Comparison of ENCODE assay signal across 8 mouse cellular contexts in the genomic region with DNA sequence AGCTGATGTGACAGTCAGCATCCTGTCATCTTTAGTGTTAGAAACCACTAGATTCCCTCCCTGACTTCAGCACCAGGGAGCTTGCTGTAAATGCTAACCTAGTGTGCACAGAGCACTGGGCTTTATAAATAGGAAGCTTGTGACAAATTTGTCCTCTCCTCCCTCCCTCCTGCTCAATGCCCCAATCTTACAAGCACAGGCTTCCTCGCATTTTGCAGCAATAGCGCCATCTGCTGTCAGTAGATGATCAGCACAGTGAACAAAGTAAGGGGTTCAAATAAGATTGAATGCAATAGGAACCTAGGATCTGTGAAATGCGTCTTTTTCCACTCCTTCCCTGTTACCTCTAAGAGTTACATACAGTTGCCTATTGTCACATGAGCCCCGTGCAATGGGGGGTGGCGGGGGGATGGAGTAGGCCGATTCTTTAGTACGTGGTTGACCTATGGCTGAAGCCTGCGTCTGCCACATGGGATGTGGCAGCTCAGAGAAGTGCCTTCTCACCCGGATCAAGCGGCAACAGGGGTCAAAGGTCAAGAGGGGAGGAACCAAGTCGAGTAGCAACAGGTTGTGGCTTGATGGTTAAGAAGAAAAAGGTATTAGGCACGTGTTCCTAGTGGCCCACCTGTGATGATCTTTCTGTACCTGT. TPM values are rescaled to one million over a fixed set of nuclear protein-coding genes. Genes with fewer than 3 reads are reported as not detected.
A peak's percentile ranks its signal among the peaks of the same experiment; 100 is the strongest.
DNase-seq lines count a peak whose midpoint lies in the region; ATAC-seq lines count a peak whose summit lies in the region.

No protein-coding gene starts in this region.

- no peak overlapping the region for H3K4me2 ChIP-seq in limb, embryonic 13.5 days (replicated peaks)

- ATAC-seq in activated CD4-positive, CD25-positive, alpha-beta regulatory T cell, adult 4 months = peak; percentile 57
- ATAC-seq in limb, embryonic 13.5 days (ENCODE audit: low FRiP score, low read depth) = peak; percentile 41; the same call in 1 of the 2 replicates
- peak; percentile 69 for ATAC-seq in monocyte, adult 5-6 weeks (replicated peaks; ENCODE audit: insufficient number of reproducible peaks, low FRiP score, low TSS enrichment, poor library complexity, severe bottlenecking)

- 37% methylated on average over 12 of the region's 12 CpGs for WGBS in limb, embryonic 13.5 days

- H3K4me1 ChIP-seq in limb, embryonic 13.5 days = no peaks in the 10 kb centered on the region

- peaks cover 52% of the 10 kb centered on the region for H3K36me3 ChIP-seq in limb, embryonic 13.5 days
- peaks cover 6% of the 10 kb centered on the region for H3K36me3 ChIP-seq in splenic B cell, adult 2 months (ENCODE audit: control insufficient read depth, insufficient read depth, low read length, poor library complexity, severe bottlenecking)

- peak; percentile 90 for DNase-seq in 416B (ENCODE audit: low read depth)
- DNase-seq in embryo, embryonic 10 days (ENCODE audit: low spot score) = peak; percentile 91
- DNase-seq in gastrocnemius, postnatal 25 days = peak; percentile 21
- DNase-seq in kidney, adult 8-10 months = peak; percentile 52 to 76
- DNase-seq in splenic B cell, adult 2 months (ENCODE audit: low read depth, low spot score) = peak; percentile 80

- H3K9me3 ChIP-seq in limb, embryonic 13.5 days = no peaks in the 10 kb centered on the region

- H3K4me3 ChIP-seq in limb, embryonic 13.5 days = no peak overlapping the region

- no peak overlapping the region for H3K27ac ChIP-seq in limb, embryonic 13.5 days

- H3K9ac ChIP-seq in limb, embryonic 13.5 days = no peak overlapping the region

- no peaks in the 10 kb centered on the region for H3K27me3 ChIP-seq in limb, embryonic 13.5 days
- H3K27me3 ChIP-seq in splenic B cell, adult 2 months (ENCODE audit: control insufficient read depth, insufficient read depth, low read length, poor library complexity, severe bottlenecking) = no peaks in the 10 kb centered on the region

RNA-seq across cellular contexts. Expression of gene Rlbp1, which starts 37.0 kb away (rescaled TPM):
- polyA plus RNA-seq in activated CD4-positive, CD25-positive, alpha-beta regulatory T cell, adult 4 months (2017; shearing (Covaris generic)) = under 1 TPM in 1 of 2 experiments, not detected in 1; 0.54 TPM
- not detected for total RNA-seq in gastrocnemius, postnatal 25 days (2021)
- polyA plus RNA-seq in limb, embryonic 13.5 days (2015; fragmentation: Nextera tagmentation; extraction: Ambion mirVana) = 1.5 and 2.1 TPM in 2 replicates
- not detected in 3 replicates for total RNA-seq in monocyte, adult 5-6 weeks (2017)

RNA-seq across cellular contexts. Expression of gene Fanci, which starts 41.9 kb away (rescaled TPM):
- polyA plus RNA-seq in activated CD4-positive, CD25-positive, alpha-beta regulatory T cell, adult 4 months (2017; shearing (Covaris generic)) = 1 to 10 TPM; 5.0 to 6.4 TPM
- under 1 TPM; 0.10 to 0.32 TPM for total RNA-seq in gastrocnemius, postnatal 25 days (2021)
- polyA plus RNA-seq in limb, embryonic 13.5 days (2015; fragmentation: Nextera tagmentation; extraction: Ambion mirVana) = 8.4 and 10.0 TPM in 2 replicates
- total RNA-seq in monocyte, adult 5-6 weeks (2017) = 2.6 to 5.1 TPM (median 4.6 TPM) in 3 replicates

Comparison
In these comparisons a context has a peak if more than half of its experiments do, and no peak if none do; other contexts are left out.
1. DNase-seq: peak in every context shown above with its lines; median percentile 91 in embryo, embryonic 10 days; 90 in 416B; 80 in splenic B cell, adult 2 months; 64 in kidney, adult 8-10 months; 21 in gastrocnemius, postnatal 25 days.